In the genomic region with DNA sequence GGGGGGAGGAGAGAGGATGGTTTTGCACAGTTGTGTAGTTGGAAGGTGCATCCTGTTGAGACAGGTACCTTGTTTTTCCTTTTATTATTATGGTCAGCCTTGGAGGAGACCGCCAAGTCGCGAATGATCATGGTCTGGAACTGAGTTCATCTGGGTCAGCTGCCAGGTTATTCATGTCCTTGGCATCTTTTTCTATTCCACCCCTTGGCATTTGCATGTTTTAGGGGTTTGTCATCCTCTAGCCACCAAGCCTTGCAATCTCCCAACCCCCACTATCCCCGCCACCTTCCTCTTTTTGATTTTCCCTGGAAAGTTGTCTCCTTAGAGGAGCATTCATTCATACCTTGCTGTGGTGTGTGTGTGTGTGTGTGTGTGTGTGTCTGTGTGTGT, we compare ENCODE assay signal across 8 mouse cellular contexts. TPM values are rescaled to one million over a fixed set of nuclear protein-coding genes. Genes with fewer than 3 reads are reported as not detected.
DNase-seq lines count a peak whose midpoint lies in the region; ATAC-seq lines count a peak whose summit lies in the region.

No protein-coding gene starts in this region.

- peak overlapping the region; percentile 55 for H3K4me2 ChIP-seq in intestine, embryonic 14.5 days (ENCODE audit: low read length)
- H3K4me2 ChIP-seq in midbrain, embryonic 11.5 days: peak overlapping the region; percentile 94

- H3K4me1 ChIP-seq in megakaryocyte, embryonic 14.5 days: peaks cover 47% of the 10 kb centered on the region
- peaks cover 16% of the 10 kb centered on the region for H3K4me1 ChIP-seq in forebrain, embryonic 10.5 days
- H3K4me1 ChIP-seq in intestine, embryonic 14.5 days (replicated peaks; ENCODE audit: control insufficient read depth, insufficient read depth, low read length): peaks cover 9% of the 10 kb centered on the region
- H3K4me1 ChIP-seq in midbrain, embryonic 11.5 days (ENCODE audit: control insufficient read depth, insufficient read depth, low read length): peaks cover 11% of the 10 kb centered on the region

- H3K27me3 ChIP-seq in megakaryocyte, embryonic 14.5 days (replicated peaks): no peaks in the 10 kb centered on the region
- peaks cover 8% of the 10 kb centered on the region; the same call in 1 of the 2 replicates for H3K27me3 ChIP-seq in forebrain, embryonic 10.5 days (ENCODE audit: poor library complexity, severe bottlenecking)
- no peaks in the 10 kb centered on the region for H3K27me3 ChIP-seq in intestine, embryonic 14.5 days (replicated peaks; ENCODE audit: control insufficient read depth, insufficient read depth, low read length)
- H3K27me3 ChIP-seq in midbrain, embryonic 11.5 days (ENCODE audit: control insufficient read depth, insufficient read depth, low read length): no peaks in the 10 kb centered on the region

- no peaks in the 10 kb centered on the region for H3K9me3 ChIP-seq in megakaryocyte, embryonic 14.5 days
- no peaks in the 10 kb centered on the region for H3K9me3 ChIP-seq in forebrain, embryonic 10.5 days
- no peaks in the 10 kb centered on the region for H3K9me3 ChIP-seq in intestine, embryonic 14.5 days (ENCODE audit: control insufficient read depth, low read length)
- H3K9me3 ChIP-seq in midbrain, embryonic 11.5 days (ENCODE audit: control insufficient read depth, low read length): no peaks in the 10 kb centered on the region

- ATAC-seq in megakaryocyte, adult 5-6 weeks (ENCODE audit: poor library complexity, severe bottlenecking): no peak
- no peak for ATAC-seq in intestine, embryonic 14.5 days (replicated peaks; ENCODE audit: low FRiP score, low TSS enrichment, low read depth)
- ATAC-seq in midbrain, embryonic 11.5 days (ENCODE audit: low FRiP score): no peak

- H3K27ac ChIP-seq in forebrain, embryonic 10.5 days: peak overlapping the region; percentile 89
- no peak overlapping the region for H3K27ac ChIP-seq in intestine, embryonic 14.5 days (ENCODE audit: low read depth)
- no peak overlapping the region for H3K27ac ChIP-seq in midbrain, embryonic 11.5 days (ENCODE audit: low read depth, low read length)

- peak overlapping the region; percentile 97 for H3K4me3 ChIP-seq in megakaryocyte, embryonic 14.5 days (replicated peaks)
- peak overlapping the region; percentile 90 for H3K4me3 ChIP-seq in forebrain, embryonic 10.5 days
- H3K4me3 ChIP-seq in intestine, embryonic 14.5 days (ENCODE audit: low read depth, low read length): peak overlapping the region; percentile 85
- peak overlapping the region; percentile 80 for H3K4me3 ChIP-seq in midbrain, embryonic 11.5 days (ENCODE audit: low read depth, low read length)

- peak; percentile 61 for DNase-seq in adrenal gland, postnatal 10 days
- DNase-seq in forebrain, embryonic 10.5 days (ENCODE audit: extremely low spot score, low spot score): no peak
- DNase-seq in intestine, embryonic 14.5 days (ENCODE audit: low spot score): no peak
- peak; percentile 86 for DNase-seq in midbrain, embryonic 11.5 days (ENCODE audit: low spot score, missing footprints)
- DNase-seq in ovary, postnatal 14 days (ENCODE audit: low spot score): no peak
- no peak for DNase-seq in testis, postnatal 14 days (ENCODE audit: low spot score)

- WGBS in forebrain, embryonic 10.5 days: 22% methylated on average over 4 of the region's 4 CpGs
- WGBS in intestine, embryonic 14.5 days: 20% methylated on average over 4 of the region's 4 CpGs
- 17% methylated on average over 4 of the region's 4 CpGs for whole genome bisulfite sequencing in midbrain, embryonic 11.5 days

- peaks cover 5% of the 10 kb centered on the region for H3K36me3 ChIP-seq in megakaryocyte, embryonic 14.5 days (replicated peaks; ENCODE audit: low read length)
- H3K36me3 ChIP-seq in forebrain, embryonic 10.5 days (replicated peaks): no peaks in the 10 kb centered on the region
- no peaks in the 10 kb centered on the region for H3K36me3 ChIP-seq in intestine, embryonic 14.5 days (ENCODE audit: control insufficient read depth, insufficient read depth, low read length)
- no peaks in the 10 kb centered on the region for H3K36me3 ChIP-seq in midbrain, embryonic 11.5 days (ENCODE audit: control insufficient read depth, insufficient read depth, low read length)

- H3K9ac ChIP-seq in intestine, embryonic 14.5 days (ENCODE audit: low read length): peak overlapping the region; percentile 75
- peak overlapping the region; percentile 79 for H3K9ac ChIP-seq in midbrain, embryonic 11.5 days (ENCODE audit: low read length)

RNA-seq across cellular contexts. Expression of a gene that starts 0.8 kb away (rescaled TPM):
- 0.54 TPM in 1 of 2 replicates, not detected in the other for polyA plus RNA-seq in megakaryocyte, embryonic 14.5 days (2012; ENCODE audit: insufficient read depth, low replicate concordance)
- 40.6 and 41.9 TPM in 2 replicates for total RNA-seq in megakaryocyte, adult 5-6 weeks (2015)
- total RNA-seq in megakaryocyte, adult 5-6 weeks (2017): 50.0 and 61.9 TPM in 2 replicates
- 10 to 100 TPM; 26.7 to 31.7 TPM for total RNA-seq in adrenal gland, postnatal 10 days (2021)
- polyA plus RNA-seq in forebrain, embryonic 10.5 days (2016; fragmentation: Nextera tagmentation; extraction: Ambion mirVana): 8.5 and 10.0 TPM in 2 replicates
- 13.7 and 14.8 TPM in 2 replicates for polyA plus RNA-seq in intestine, embryonic 14.5 days (2014; fragmentation: Nextera tagmentation; extraction: Ambion mirVana)
- 13.5 and 14.4 TPM in 2 replicates for polyA plus RNA-seq in midbrain, embryonic 11.5 days (2014; fragmentation: Nextera tagmentation; extraction: Ambion mirVana)

RNA-seq across cellular contexts. Expression of a gene that starts 50.5 kb away (rescaled TPM):
- polyA plus RNA-seq in megakaryocyte, embryonic 14.5 days (2012; ENCODE audit: insufficient read depth, low replicate concordance): not detected in 2 replicates
- total RNA-seq in megakaryocyte, adult 5-6 weeks (2015): 3.8 and 4.0 TPM in 2 replicates
- total RNA-seq in megakaryocyte, adult 5-6 weeks (2017): 2.5 and 4.0 TPM in 2 replicates
- 1 to 10 TPM in 1 of 2 experiments, under 1 TPM in 1; 0.94 to 1.1 TPM for total RNA-seq in adrenal gland, postnatal 10 days (2021)
- polyA plus RNA-seq in forebrain, embryonic 10.5 days (2016; fragmentation: Nextera tagmentation; extraction: Ambion mirVana): 0.07 and 0.20 TPM in 2 replicates
- polyA plus RNA-seq in intestine, embryonic 14.5 days (2014; fragmentation: Nextera tagmentation; extraction: Ambion mirVana): 0.12 and 0.22 TPM in 2 replicates
- 0.04 and 0.14 TPM in 2 replicates for polyA plus RNA-seq in midbrain, embryonic 11.5 days (2014; fragmentation: Nextera tagmentation; extraction: Ambion mirVana)

Comparison
In these comparisons a context has a peak if more than half of its experiments do, and no peak if none do; other contexts are left out.
1. DNase-seq: peak in adrenal gland, postnatal 10 days (single experiment) and midbrain, embryonic 11.5 days (single experiment); none in forebrain, embryonic 10.5 days (single experiment), intestine, embryonic 14.5 days (single experiment), ovary, postnatal 14 days (single experiment) and testis, postnatal 14 days (single experiment).
2. Peak in every context shown above with its lines, with median percentiles within 50 percentile points of each other: H3K4me3 ChIP-seq.